Mouse (Mus musculus) olfactory bulb, adult 2 months (tissue): ENCODE measurements around the gene Exoc4. TPM values are rescaled to one million over a fixed set of nuclear protein-coding genes. Genes with fewer than 3 reads are reported as not detected.

Source experiments
- H3K27ac ChIP-seq: fragments of 200-500 bp; 2 replicates; pipeline ENCODE4 v1.5.1; 2012; ENCODE audit warnings: low read depth, low read length; ENCODE audit not compliant: insufficient read depth
- H3K4me1 ChIP-seq: fragments of 200-500 bp; 2 replicates; pipeline ENCODE4 v1.6.1; 2012; ENCODE audit warnings: low read length; ENCODE audit not compliant: control insufficient read depth, insufficient read depth
- H3K4me3 ChIP-seq: fragments of 200-500 bp; 2 replicates; pipeline ENCODE4 v1.5.1; 2012; ENCODE audit warnings: mild to moderate bottlenecking, low read depth, low read length, moderate library complexity; ENCODE audit not compliant: insufficient read depth
- CTCF ChIP-seq: fragments of 200-500 bp; IDR thresholded peaks from 2 replicates; pipeline ENCODE4 v1.5.1; 2012; ENCODE audit warnings: low read depth, mild to moderate bottlenecking, low read length, moderate library complexity; ENCODE audit not compliant: insufficient read depth
- POLR2A ChIP-seq: fragments of 200-500 bp; IDR thresholded peaks from 2 replicates; pipeline ENCODE4 v1.6.1; 2012; ENCODE audit warnings: mild to moderate bottlenecking, low read depth, low read length, moderate library complexity; ENCODE audit not compliant: insufficient read depth
- WGBS: fragments of 180-500 bp; shearing (Covaris S2); methylation state at CpG from one replicate; pipeline ENCODE4 v1.1.7; 2018; 5-methylcytosine and 5-hydroxymethylcytosine counted together
- polyA plus RNA-seq: library from polyadenylated mRNA; stranded (reverse); fragments of >200 nt; gene quantifications from 2 replicates; pipeline ENCODE4 v1.2.4, GENCODE M21; 2012; ENCODE audit warnings: low replicate concordance; ENCODE audit not compliant: missing spikeins, insufficient read depth, insufficient read length

Exoc4 gene
- polyA plus RNA-seq, 1 experiment: not detected

DNA sequence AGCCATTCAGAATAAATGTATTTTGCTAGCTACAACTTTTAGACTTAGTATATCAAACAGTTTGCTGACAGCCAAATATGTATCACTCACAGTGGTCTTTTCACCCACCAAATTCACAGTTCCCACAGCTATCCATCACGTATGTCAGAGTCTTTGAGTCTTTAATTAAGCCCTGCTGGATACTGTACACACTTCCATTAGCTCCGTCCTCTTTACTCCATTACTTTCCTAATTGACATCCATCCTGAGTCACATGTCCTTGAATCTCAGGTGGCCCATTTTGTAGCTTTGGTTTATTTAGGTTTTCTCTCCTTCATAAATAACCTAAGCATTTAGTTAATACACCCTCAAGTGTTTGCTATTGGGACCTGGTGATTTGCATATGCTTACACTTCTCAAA is 714.2 kb downstream of the Exoc4 start:
- H3K4me1 ChIP-seq: 0 out of 2 replicates have a peak, but pooled peaks cover 2% of the 10 kb centered on the region
- H3K27ac ChIP-seq: no peak overlapping the region
- WGBS: 80% methylated on average over 2 of the region's 2 CpGs
- H3K4me3 ChIP-seq: no peak overlapping the region
- TF ChIP-seq CTCF (no peak), POLR2A (no peak)

DNA sequence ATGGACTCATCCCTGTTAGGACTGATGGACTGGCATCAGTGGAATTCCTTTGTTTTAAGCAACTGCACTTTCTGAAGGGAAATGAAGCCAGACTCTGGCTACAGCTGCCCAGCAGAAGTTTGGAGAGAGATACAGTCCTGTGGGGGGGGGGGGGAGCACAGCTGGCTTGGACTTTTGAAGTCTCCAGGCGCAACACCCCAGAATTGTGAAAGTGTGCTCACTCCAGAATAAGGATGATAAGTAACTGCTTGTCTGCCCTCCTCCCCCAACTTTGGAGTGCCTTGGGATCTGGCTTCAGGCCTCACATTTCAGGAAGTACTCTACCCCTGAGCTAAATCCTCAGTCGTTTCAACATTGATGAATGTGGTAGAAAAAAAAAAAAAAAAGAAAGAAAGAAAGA is 716.7 kb downstream of the Exoc4 start:
- TF ChIP-seq CTCF: no peak
- TF ChIP-seq POLR2A: no peak
- H3K4me1 ChIP-seq: 0 out of 2 replicates have a peak, but pooled peaks cover 2% of the 10 kb centered on the region
- no peak overlapping the region for H3K4me3 ChIP-seq
- WGBS: 61% methylated on average over 2 of the region's 2 CpGs
- no peak overlapping the region for H3K27ac ChIP-seq

DNA sequence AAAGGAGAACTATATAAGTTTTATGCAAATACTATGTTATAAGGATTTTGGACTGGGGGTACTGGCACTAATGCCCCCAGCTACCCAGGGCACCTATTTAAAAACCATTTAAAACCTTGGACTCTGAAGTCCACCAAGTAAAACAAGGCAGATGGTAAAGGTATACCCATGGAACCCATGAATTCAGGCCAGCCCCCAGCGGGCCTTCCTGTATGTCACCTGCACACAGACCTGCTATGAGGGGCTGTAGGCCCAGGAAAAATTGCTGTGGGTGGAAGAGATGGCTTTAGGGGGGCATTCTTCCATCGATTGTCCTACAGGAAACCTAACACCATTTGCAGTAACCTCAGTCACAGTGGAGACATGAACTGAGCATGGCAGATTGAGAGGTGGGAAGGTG is 719.9 kb downstream of the Exoc4 start:
- Histone ChIP-seq H3K4me3 (no peak overlapping the region), H3K4me1 (peaks cover 4% of the 10 kb centered on the region; the same call in 1 of the 2 replicates), H3K27ac (no peak overlapping the region)
- TF ChIP-seq CTCF (no peak), POLR2A (no peak)
- 87% methylated on average over 2 of the region's 2 CpGs for WGBS

DNA sequence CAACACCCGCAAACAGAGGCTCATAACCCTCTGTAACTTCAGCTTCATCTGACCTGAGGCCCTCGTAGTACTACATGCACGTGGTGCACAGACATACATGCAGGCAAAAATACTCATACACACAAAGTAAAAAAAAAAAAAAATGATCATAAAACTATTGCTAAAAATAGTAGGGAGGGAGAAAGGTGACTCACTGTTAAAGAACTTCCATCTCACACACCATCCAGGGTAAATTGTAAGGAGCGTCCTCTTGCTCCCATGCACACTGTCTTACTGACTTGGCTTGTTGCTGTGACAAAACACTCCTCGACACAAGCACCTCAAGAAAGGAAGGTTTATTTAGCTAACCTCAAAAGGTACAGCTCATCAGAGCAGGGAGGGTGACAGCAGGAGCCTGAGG is 723.9 kb downstream of the Exoc4 start:
- TF ChIP-seq CTCF (no peak), POLR2A (no peak)
- WGBS: 93% methylated on average over 5 of the region's 5 CpGs
- Histone ChIP-seq H3K4me3 (no peak overlapping the region), H3K4me1 (peaks cover 7% of the 10 kb centered on the region), H3K27ac (no peak overlapping the region)

DNA sequence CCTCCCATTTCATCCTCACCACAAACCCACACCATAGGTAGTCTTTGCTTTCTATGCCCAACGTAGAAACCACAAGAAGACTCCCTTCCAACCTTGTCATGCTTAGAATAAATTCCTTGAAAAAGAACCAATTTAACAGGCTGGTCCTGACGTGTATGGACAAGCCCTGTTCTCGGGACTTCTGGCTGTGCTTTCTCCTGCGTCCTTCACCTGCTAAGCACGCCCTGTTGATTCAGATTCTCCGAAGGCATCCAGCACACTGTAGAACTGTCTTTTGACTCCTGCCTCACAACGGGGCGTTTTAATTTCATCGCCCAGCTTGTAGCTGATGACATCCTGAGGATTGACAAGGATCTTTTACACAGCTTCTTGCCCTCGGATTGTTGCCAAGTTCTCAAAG is 727.7 kb downstream of the Exoc4 start:
- TF ChIP-seq CTCF: no peak
- Histone ChIP-seq H3K4me1 (peaks cover 7% of the 10 kb centered on the region), H3K4me3 (no peak overlapping the region), H3K27ac (no peak overlapping the region)
- WGBS: 66% methylated on average over 10 of the region's 10 CpGs

DNA sequence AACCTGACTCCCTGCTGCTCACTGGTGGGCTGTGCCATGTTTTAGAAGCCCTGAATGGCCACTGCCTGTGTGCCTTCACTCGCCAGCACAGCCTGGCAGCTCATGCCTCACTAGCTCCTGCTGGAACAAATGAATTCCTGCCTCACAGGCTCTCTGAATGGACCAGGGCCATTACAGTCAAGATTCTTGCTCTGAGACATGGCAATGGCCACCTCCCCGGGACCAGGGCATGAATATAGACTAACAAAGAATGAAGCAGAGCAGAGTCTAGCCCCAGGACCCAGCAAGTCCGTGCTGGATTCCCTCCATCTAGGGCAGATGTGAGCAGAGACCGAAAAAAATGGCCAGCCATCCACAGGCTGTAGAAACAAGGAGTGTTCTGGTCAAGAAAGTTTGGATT is 728.6 kb downstream of the Exoc4 start:
- TF ChIP-seq CTCF (no peak), POLR2A (no peak)
- 46% methylated on average over 4 of the region's 4 CpGs for WGBS
- peaks cover 3% of the 10 kb centered on the region; the same call in 1 of the 2 replicates for H3K4me1 ChIP-seq
- no peak overlapping the region for H3K4me3 ChIP-seq
- no peak overlapping the region for H3K27ac ChIP-seq

DNA sequence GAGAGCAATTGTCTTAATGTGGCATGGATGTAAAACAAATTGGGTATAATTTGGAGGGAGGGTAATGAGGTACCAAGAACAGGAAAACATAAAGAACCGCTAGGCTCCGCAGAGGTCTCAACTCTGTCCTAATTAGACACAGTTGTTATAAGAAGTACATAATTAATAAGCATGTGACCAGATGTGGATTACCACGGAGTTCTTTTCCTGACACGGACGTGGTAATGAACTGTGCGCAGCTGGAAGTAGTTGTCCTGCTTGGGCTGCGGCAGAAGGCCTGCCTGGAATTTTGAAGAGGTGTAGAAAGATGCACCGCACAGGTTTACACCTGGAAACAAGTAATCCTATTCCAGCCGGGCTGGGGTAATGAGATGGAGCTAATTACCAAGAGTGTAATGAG is 729.0 kb downstream of the Exoc4 start:
- WGBS: 29% methylated on average over 9 of the region's 9 CpGs
- Histone ChIP-seq H3K27ac (no peak overlapping the region), H3K4me3 (no peak overlapping the region), H3K4me1 (peaks cover 3% of the 10 kb centered on the region; the same call in 1 of the 2 replicates)
- TF ChIP-seq POLR2A (no peak), CTCF (no peak)

DNA sequence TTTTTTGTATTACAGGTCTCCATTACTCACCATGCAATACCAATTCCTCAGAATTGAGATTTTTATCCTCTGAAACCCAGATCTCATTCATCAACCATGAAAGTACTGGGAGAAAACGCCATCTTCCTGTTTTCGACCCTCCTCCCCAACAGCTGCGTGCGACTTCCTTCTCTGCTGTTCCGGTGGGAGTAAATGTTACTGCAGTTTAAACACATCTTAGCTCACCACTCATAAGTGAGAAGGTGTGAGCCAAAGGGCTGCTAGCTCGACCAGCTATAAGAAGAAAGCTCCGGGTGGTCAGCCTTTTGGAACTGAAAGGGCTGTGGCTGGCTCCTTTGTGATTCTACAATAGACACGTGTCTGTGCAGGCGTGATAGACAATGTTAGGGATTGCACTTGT is 733.8 kb downstream of the Exoc4 start:
- WGBS: 70% methylated on average over 9 of the region's 9 CpGs
- Histone ChIP-seq H3K27ac (no peak overlapping the region), H3K4me1 (no peaks in the 10 kb centered on the region), H3K4me3 (no peak overlapping the region)
- TF ChIP-seq CTCF: no peak

DNA sequence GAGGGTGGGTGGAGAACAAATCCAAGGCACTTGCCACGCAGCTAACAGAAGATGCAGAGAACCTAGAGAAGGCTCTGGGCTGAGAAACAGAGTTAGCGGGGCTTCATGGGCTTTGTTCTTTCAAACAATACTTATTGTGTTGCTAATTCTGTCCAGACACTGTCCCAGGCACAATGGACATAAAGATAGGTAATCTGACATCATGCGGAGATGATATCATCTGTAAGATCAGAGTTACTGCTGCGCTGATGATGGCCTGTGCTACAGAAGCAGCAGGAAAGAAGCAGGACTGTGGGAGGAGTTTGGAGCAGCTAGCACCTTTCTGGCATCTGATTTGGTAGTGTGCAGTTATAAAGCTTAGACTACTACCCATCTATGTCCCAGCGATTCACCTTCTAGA is 738.2 kb downstream of the Exoc4 start:
- WGBS: 75% methylated on average over 5 of the region's 5 CpGs
- TF ChIP-seq POLR2A (no peak), CTCF (no peak)
- H3K27ac ChIP-seq: no peak overlapping the region

DNA sequence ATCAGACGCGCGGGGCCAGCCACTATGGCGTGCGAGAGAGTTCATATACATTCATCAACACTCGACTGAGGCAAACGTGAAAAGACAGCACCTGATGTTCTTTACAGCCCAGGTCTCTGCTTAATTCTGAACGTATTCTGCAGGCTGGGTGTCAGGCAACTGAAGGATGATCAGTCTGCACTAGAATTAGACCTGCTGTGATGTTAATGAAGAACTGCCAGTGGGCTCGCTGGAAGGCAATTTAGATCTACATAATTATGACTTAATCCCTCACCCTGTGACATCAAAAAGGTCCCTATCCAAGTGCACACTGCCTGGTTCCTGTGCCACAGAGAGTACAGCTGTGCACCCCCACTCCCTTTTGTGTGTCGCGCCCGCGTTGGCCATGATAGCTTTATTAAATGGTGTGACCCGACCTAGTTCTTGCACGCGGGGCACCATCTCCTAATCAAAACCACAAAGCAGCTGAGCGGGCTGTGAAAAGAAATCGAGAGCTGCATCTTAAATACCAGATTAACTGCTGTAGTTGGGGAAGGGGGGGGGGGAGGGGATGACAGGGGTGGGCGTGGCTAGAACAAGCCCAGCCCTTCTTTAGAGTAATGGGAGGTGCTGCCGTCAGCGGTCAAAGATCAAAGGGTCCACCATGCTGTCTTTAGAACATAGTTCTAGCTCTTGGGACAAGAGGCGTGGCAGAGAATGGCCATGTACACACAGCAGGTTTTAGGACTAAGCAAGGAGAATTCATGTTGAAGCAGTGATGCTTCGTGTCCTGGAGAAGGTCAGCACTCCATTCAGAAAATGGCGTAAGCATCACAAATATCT is 743.5 kb downstream of the Exoc4 start:
- peaks cover 3% of the 10 kb centered on the region; the same call in 1 of the 2 replicates for H3K4me1 ChIP-seq
- H3K4me3 ChIP-seq: no peak overlapping the region
- WGBS: 34% methylated on average over 24 of the region's 24 CpGs
- no peak overlapping the region for H3K27ac ChIP-seq
- TF ChIP-seq CTCF (no peak), POLR2A (no peak)

More for the DNA sequence above, 738.2 kb downstream of the Exoc4 start:
- no peak overlapping the region for H3K4me3 ChIP-seq
- no peaks in the 10 kb centered on the region for H3K4me1 ChIP-seq
